Mouse (Mus musculus) liver, embryonic 14.5 days (tissue): ENCODE results near the gene Lmbr1l. TPM values are rescaled to one million over a fixed set of nuclear protein-coding genes. Genes with fewer than 3 reads are reported as not detected.
A peak's percentile ranks its signal among the peaks of the same experiment; 100 is the strongest.

Experiments
- ATAC-seq: fragments of 200-750 bp; cut with Nextera tagmentation; 2 replicates; pipeline ENCODE4 v1.8.0; 2017; ENCODE audit warnings: moderate number of reproducible peaks, mild to moderate bottlenecking, moderate library complexity; ENCODE audit not compliant: insufficient read depth
- DNase-seq, 3 experiments: peaks; one replicate each; pipeline ENCODE4 v3.0.0-alpha.2; 2012 to 2013; ENCODE audit warnings: low read depth in 3 of 3, low spot score in 3 of 3
- H3K27ac ChIP-seq: fragments of 300-500 bp; sonication (generic); 2 replicates; pipeline ENCODE4 v1.5.1; 2014; ENCODE audit warnings: moderate library complexity, mild to moderate bottlenecking, control low read depth, inconsistent platforms
- H3K27me3 ChIP-seq: fragments of 300-500 bp; sonication (generic); 2 replicates; pipeline ENCODE4 v1.6.1; 2014; ENCODE audit warnings: mild to moderate bottlenecking, low read length, moderate library complexity; ENCODE audit not compliant: control insufficient read depth, insufficient read depth
- H3K36me3 ChIP-seq: fragments of 300-500 bp; sonication (generic); replicated peaks from 2 replicates; pipeline ENCODE4 v1.6.1; 2014; ENCODE audit warnings: low read depth; ENCODE audit not compliant: control insufficient read depth, insufficient read depth
- H3K4me1 ChIP-seq, 2 experiments: fragments of 200-500 bp in 1 of 2; fragments of 300-500 bp in 1 of 2; sonication (generic) in 1 of 2; replicated peaks; 2 replicates each; pipeline ENCODE4 v1.6.1; 2012 to 2014; ENCODE audit warnings: antibody characterized with exemption in 1 of 2, inconsistent platforms in 1 of 2, low read length in 1 of 2; ENCODE audit not compliant: control insufficient read depth in 2 of 2, insufficient read depth in 2 of 2
- H3K4me2 ChIP-seq: fragments of 300-500 bp; sonication (generic); 2 replicates; pipeline ENCODE4 v1.6.1; 2014; ENCODE audit warnings: low read depth, mild to moderate bottlenecking, control low read depth, moderate library complexity
- H3K4me3 ChIP-seq, 2 experiments: fragments of 200-500 bp in 1 of 2; fragments of 300-500 bp in 1 of 2; sonication (generic) in 1 of 2; 2 replicates each; pipeline ENCODE4 v1.5.1; 2012 to 2014; ENCODE audit warnings: low read depth in 2 of 2, low read length in 2 of 2, mild to moderate bottlenecking in 2 of 2, control low read depth in 1 of 2, inconsistent platforms in 1 of 2, moderate library complexity in 1 of 2; ENCODE audit not compliant: insufficient read depth in 1 of 2
- H3K9ac ChIP-seq: fragments of 300-500 bp; sonication (generic); replicated peaks from 2 replicates; pipeline ENCODE4 v1.6.1; 2014; ENCODE audit warnings: mild to moderate bottlenecking, control low read depth, moderate library complexity
- H3K9me3 ChIP-seq: fragments of 300-500 bp; sonication (generic); 2 replicates; pipeline ENCODE4 v1.6.1; 2016; ENCODE audit warnings: low read length, mixed read lengths; ENCODE audit not compliant: control insufficient read depth
- CTCF ChIP-seq: IDR thresholded peaks from 2 replicates; pipeline ENCODE4 v1.5.1; 2016; ENCODE audit warnings: antibody characterized with exemption, low read depth, control low read depth
- EP300 ChIP-seq: IDR thresholded peaks from 2 replicates; pipeline ENCODE4 v1.6.1; 2016; ENCODE audit warnings: antibody characterized with exemption, low read depth
- WGBS: fragments of 180-500 bp; shearing (Covaris S2); extraction: QIAGEN DNeasy Blood & Tissue Kit; methylation state at CpG from one replicate; pipeline ENCODE4 v1.1.7; 2014; ENCODE audit not compliant: insufficient replicate concordance; 5-methylcytosine and 5-hydroxymethylcytosine counted together
- polyA plus RNA-seq, 2 experiments: library from polyadenylated mRNA; depleted of rRNA in 1 of 2; stranded (reverse) in 1 of 2; unstranded in 1 of 2; fragments of >200 nt; fragmentation: Nextera tagmentation in 1 of 2; extraction: Ambion mirVana in 1 of 2; gene quantifications; 2 replicates each; pipeline versions ENCODE4 v1.2.1 to v1.2.3; 2012 to 2014

The Lmbr1l gene
- polyA plus RNA-seq, 2 experiments, result 0.70 to 7.1 TPM

DNA sequence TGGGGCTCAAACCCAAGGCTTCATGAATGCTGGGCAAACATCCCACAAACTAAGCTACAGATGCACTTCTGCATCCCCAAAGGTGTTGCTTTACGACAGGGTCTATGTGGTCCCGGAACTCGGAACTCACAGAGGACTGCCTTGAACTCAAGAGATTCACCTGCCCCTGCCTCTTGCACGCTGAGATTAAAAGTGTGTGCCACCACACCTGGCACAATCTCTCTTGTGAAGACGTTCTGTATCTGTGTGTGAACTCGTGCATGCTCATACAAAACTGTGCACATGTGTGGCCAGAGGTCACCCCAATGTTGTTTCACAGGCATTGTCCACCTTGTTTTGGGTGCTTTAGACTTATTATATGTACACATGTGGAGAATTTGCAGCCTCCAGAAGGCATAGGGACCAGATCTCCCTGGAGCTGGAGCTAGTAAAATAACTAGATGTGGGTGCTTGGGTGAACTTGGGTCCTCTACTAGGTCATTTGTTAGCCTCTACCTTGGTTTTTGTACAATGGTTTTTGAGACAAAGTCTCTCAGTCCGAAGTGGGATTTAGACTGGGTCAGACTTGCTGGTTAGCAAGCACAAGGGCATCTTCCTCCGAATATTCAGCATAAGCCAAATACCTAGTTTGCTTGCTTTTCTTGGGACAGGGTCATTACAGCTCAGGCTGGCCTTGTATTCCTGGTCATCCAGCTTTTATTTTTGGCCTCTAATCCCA is 12.1 kb upstream of the Lmbr1l start:
- Histone ChIP-seq H3K27ac (no peak overlapping the region; the same call in 1 of the 2 replicates), H3K4me2 (no peak overlapping the region), H3K4me1 (peaks cover 3 to 4% of the 10 kb centered on the region in 2 experiments; a peak in 3 of 4 replicates), H3K27me3 (no peaks in the 10 kb centered on the region), H3K36me3 (peaks cover 19% of the 10 kb centered on the region), H3K4me3 (no peak overlapping the region), H3K9me3 (no peaks in the 10 kb centered on the region), H3K9ac (no peak overlapping the region)
- no peak for ATAC-seq
- no peak for TF ChIP-seq CTCF
- TF ChIP-seq EP300, result no peak
- DNase-seq, result no peak
- WGBS, result 35% methylated on average over 8 of the region's 8 CpGs

DNA sequence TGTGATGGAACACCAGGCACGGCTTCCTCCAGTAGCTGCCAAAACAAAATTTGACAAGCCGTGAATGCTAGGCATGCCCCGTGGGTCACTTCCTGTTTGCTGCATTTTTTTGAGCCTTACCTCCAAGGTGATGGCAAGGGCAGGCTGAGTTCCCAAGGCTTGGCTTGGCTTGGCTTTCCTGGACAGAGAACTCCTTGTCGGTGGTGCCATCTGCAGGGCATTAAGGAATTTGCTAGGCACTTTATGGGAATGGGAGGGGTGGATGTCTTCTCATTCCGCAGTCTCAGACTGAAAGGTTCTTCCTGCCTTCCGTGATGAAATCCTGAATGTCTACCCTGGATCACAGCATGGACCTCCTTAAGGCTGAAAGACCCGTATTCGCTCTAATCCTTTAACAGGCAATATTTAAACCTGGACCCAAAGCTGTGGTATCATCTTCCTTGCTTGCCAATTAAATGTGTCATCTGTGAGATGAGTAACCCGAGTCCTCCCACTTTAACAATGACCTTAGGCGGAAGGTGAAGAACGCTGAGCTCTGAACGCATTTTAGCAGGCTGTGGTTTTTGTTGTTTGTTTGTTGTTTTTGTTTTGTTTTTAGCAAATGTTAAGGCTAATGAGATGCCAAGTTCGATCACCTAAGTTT is 10.7 kb upstream of the Lmbr1l start:
- no peak overlapping the region for H3K9ac ChIP-seq
- 15% methylated on average over 13 of the region's 13 CpGs for WGBS
- peak; percentile 75 for TF ChIP-seq CTCF
- TF ChIP-seq EP300, result no peak
- no peak overlapping the region for H3K27ac ChIP-seq
- H3K4me1 ChIP-seq, result peaks cover 0 to 4% of the 10 kb centered on the region in 2 experiments; a peak in 1 of 4 replicates
- H3K36me3 ChIP-seq, result peaks cover 19% of the 10 kb centered on the region
- ATAC-seq (no peak), DNase-seq (no peak)
- H3K4me2 ChIP-seq, result no peak overlapping the region
- no peak overlapping the region for H3K4me3 ChIP-seq
- H3K9me3 ChIP-seq, result no peaks in the 10 kb centered on the region
- no peaks in the 10 kb centered on the region for H3K27me3 ChIP-seq

DNA sequence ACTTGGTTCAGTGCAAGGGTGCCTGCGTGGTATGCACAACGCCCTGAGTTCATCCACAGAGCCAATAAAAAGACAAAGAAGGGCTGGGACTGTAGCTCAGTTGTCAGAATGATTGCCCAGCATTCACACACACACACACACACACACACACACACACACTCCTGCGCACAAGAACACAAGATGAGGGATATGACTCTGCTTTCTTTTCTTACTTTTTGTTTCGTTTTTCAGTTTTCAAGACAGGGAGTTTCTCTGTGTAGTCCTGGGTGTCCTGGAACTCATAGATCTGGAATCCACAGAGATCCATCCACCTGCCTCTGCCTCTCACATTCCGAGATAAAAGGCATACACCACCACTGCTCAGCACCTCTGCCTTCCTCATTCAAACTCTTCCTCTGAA is 9.5 kb upstream of the Lmbr1l start:
- Histone ChIP-seq H3K4me3 (no peak overlapping the region), H3K4me2 (no peak overlapping the region), H3K4me1 (peaks cover 0 to 7% of the 10 kb centered on the region in 2 experiments; a peak in 2 of 4 replicates), H3K9ac (no peak overlapping the region), H3K36me3 (peaks cover 13% of the 10 kb centered on the region), H3K27me3 (no peaks in the 10 kb centered on the region), H3K9me3 (no peaks in the 10 kb centered on the region), H3K27ac (no peak overlapping the region)
- 71% methylated on average over 5 of the region's 5 CpGs for WGBS
- ATAC-seq, result no peak
- TF ChIP-seq EP300 (no peak), CTCF (no peak)
- no peak for DNase-seq

DNA sequence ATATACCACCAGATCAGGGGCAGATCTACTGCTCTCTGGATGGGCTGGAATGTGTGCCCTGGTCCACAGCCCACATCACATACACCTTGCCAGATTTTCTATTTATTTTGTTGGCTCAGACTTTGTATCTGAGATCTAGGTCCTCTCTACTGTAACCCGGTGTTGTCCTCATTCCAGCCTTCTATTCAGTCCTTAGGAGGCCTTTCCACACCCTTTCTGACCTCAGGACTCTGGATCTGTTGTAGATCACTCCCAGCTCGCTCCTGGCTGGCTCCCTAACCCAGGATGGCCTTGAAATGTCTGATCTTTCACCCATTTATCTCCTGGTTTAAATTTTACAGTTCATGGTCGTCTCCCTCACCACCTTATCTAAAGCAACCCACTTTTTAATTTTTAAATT is 6.7 kb upstream of the Lmbr1l start:
- Histone ChIP-seq H3K9ac (no peak overlapping the region), H3K27me3 (no peaks in the 10 kb centered on the region), H3K4me2 (no peak overlapping the region), H3K4me1 (peaks cover 0 to 7% of the 10 kb centered on the region in 2 experiments; a peak in 1 of 4 replicates), H3K36me3 (no peaks in the 10 kb centered on the region), H3K27ac (no peak overlapping the region), H3K9me3 (no peaks in the 10 kb centered on the region), H3K4me3 (no peak overlapping the region)
- 42% methylated on average over 3 of the region's 3 CpGs for WGBS
- no peak for DNase-seq
- ATAC-seq, result no peak
- TF ChIP-seq EP300 (no peak), CTCF (no peak)

GRCm38 (mm10) chr15:98923031-98923537 is 5.1 kb upstream of the Lmbr1l start:
- Histone ChIP-seq H3K9ac (no peak overlapping the region), H3K36me3 (no peaks in the 10 kb centered on the region), H3K4me1 (peaks cover 4 to 7% of the 10 kb centered on the region in 2 experiments; a peak in 3 of 4 replicates), H3K4me2 (no peak overlapping the region), H3K4me3 (no peak overlapping the region), H3K9me3 (no peaks in the 10 kb centered on the region), H3K27ac (no peak overlapping the region), H3K27me3 (no peaks in the 10 kb centered on the region)
- ATAC-seq (no peak), DNase-seq (no peak)
- TF ChIP-seq EP300 (no peak), CTCF (no peak)
- 59% methylated on average over 2 of the region's 2 CpGs for WGBS
